ENCODE assay signal across 27 mouse cellular contexts in the genomic region with DNA sequence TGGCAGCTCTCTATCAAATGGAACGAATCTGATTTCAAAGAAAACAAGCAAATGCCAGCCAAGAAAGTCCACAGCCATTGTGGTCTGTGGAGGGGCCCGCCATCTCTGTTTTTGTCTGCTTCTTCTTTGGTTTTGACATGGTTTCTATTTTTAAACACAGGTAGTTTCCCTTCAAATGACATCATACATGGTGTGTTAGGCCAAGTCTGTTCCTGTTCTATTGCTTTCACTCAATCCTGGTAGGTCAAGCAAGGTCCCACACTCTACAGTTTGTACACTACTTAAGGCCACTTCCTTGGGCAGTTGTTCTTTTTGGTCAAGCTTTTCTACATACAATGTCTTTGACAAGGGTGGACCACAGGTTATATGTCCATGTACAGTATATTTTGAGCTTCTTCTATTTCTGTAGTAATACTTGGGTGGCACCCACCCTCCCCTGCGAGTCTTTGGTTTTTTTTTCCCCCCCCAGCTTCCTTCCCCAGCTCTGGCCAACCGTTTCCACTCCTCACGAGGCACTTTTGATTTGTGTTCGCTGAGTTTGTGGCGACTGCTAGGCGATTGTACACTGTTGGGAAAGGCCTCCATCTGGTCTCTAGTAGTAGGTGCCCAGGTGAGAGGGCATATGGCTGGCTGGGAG.
DNase-seq lines count a peak whose midpoint lies in the region; ATAC-seq and TF ChIP-seq lines count a peak whose summit lies in the region.
"Had no signal": no experiment of that assay in that cellular context is flagged by ENCODE, and none has a peak within 500 bp of the region (broad histone marks: within the 10 kb centered on the region; RNA-seq: fewer than 3 reads in every experiment).

No protein-coding gene starts in this region.

- peak overlapping the region; percentile 83 for H3K4me2 ChIP-seq in CH12.LX (ENCODE audit: insufficient read depth, low read depth, poor library complexity, severe bottlenecking)
- H3K4me2 ChIP-seq: forebrain, embryonic 12.5 days; hindbrain, embryonic 12.5 days; midbrain, embryonic 11.5 days; neural tube, embryonic 12.5 days; stomach, embryonic 15.5 days had no signal

- peak overlapping the region; percentile 50 for H3K9ac ChIP-seq in CH12.LX (ENCODE audit: insufficient read depth, low read depth)
- H3K9ac ChIP-seq: forebrain, embryonic 12.5 days; forebrain, postnatal 0 days; hindbrain, embryonic 12.5 days; liver, embryonic 14.5 days; neural tube, embryonic 12.5 days; stomach, embryonic 15.5 days had no signal

- H3K4me3 ChIP-seq in CH12.LX (replicated peaks in 1 of 3; ENCODE audit: low read depth in 2 of 3, low read length in 2 of 3, poor library complexity in 1 of 3): peak overlapping the region; percentile 43 to 55 (median 49)
- H3K4me3 ChIP-seq: erythroblast, embryonic 14.5 days; forebrain, embryonic 12.5 days; hindbrain, embryonic 12.5 days; neural tube, embryonic 12.5 days; stomach, embryonic 15.5 days had no signal

- in situ Hi-C loops in CH12.LX (cut with MboI; ENCODE audit: low pct_ligation_motif_present, low pct_unique_long_range_greater_than_20kb, low sequenced_read_pairs): loop anchor here (5.0 kb wide), 1 partner anchor 72 kb away; no protein-coding TSS in a partner anchor

- peak overlapping the region; percentile 93 for H3K27ac ChIP-seq in CH12.LX (ENCODE audit: insufficient read depth, low read depth)
- H3K27ac ChIP-seq: forebrain, embryonic 12.5 days; hindbrain, embryonic 12.5 days; hindbrain, postnatal 0 days; liver, embryonic 14.5 days; neural tube, embryonic 12.5 days; stomach, embryonic 15.5 days had no signal

- peaks cover 29 to 64% of the 10 kb centered on the region in 2 experiments for H3K4me1 ChIP-seq in CH12.LX (ENCODE audit: control insufficient read depth in 1 of 2, insufficient read depth in 2 of 2)
- H3K4me1 ChIP-seq: forebrain, embryonic 12.5 days; hindbrain, embryonic 12.5 days; neural tube, embryonic 12.5 days; stomach, embryonic 15.5 days had no signal

- peak; percentile 58 for ATAC-seq in neutrophil, adult 5-6 weeks (ENCODE audit: extremely low read depth, insufficient number of reproducible peaks, low FRiP score, poor library complexity, severe bottlenecking)
- ATAC-seq: forebrain, postnatal 0 days; hindbrain, postnatal 0 days; intestine, postnatal 0 days; midbrain, embryonic 16.5 days had no signal

- peak; percentile 94 for TF ChIP-seq EP300 in CH12.LX (IDR thresholded peaks at IDR 0.05; ENCODE audit: low read length)

- no peaks in the 10 kb centered on the region for H3K27me3 ChIP-seq in CH12.LX (replicated peaks)
- H3K27me3 ChIP-seq: hindbrain, embryonic 12.5 days; neural tube, embryonic 12.5 days; stomach, embryonic 15.5 days had no signal

- peaks cover 0 to 17% of the 10 kb centered on the region in 2 experiments for H3K36me3 ChIP-seq in CH12.LX (replicated peaks in 1 of 2; ENCODE audit: control insufficient read depth in 1 of 2, insufficient read depth in 1 of 2, low read length in 1 of 2)
- H3K36me3 ChIP-seq: forebrain, embryonic 12.5 days; hindbrain, embryonic 12.5 days; neural tube, embryonic 12.5 days; stomach, embryonic 15.5 days had no signal

- TF ChIP-seq CTCF in CH12.LX (conservative IDR thresholded peaks at IDR 0.05 in 1 of 2, IDR thresholded peaks at IDR 0.05 in 1 of 2; ENCODE audit: low read depth in 2 of 2, low read length in 2 of 2): no peak

- peak; percentile 34; the same call in 1 of the 2 replicates for TF ChIP-seq POLR2A in CH12.LX (IDR thresholded peaks at IDR 0.05; ENCODE audit: low read depth, low read length)

- peak; percentile 44 for DNase-seq in CD4-positive helper T cell, adult 2 months (ENCODE audit: low read depth, low spot score)
- peak; percentile 95 for DNase-seq in CH12.LX (ENCODE audit: extremely low read depth)
- DNase-seq in induced T-regulatory cell, adult 2 months (ENCODE audit: low read depth): peak; percentile 80
- DNase-seq in heart, postnatal 14 days: no peak
- no peak for DNase-seq in cerebellum, postnatal 25 days
- DNase-seq in embryo, embryonic 10 days (ENCODE audit: low spot score): no peak
- DNase-seq: adrenal gland, postnatal 10 days; cerebellum, adult 8-10 months; forebrain, postnatal 0 days; kidney, postnatal 14 days; layer of hippocampus, adult 9-11 months; liver; lung, adult 2 months; lung, postnatal 10 days; right cerebral cortex, postnatal 25 days; thymus, postnatal 14 days had no signal

- H3K79me2 ChIP-seq in CH12.LX (replicated peaks; ENCODE audit: control insufficient read depth, extremely low read depth, insufficient read depth, poor library complexity, severe bottlenecking): 0 out of 2 replicates have a peak, but pooled peaks cover 4% of the 10 kb centered on the region

- dilution Hi-C loops in CH12.LX (cut with MboI; ENCODE audit: extremely low pct_ligation_motif_present, extremely low pct_unique_long_range_greater_than_20kb, low sequenced_read_pairs): no loop called here

- no peaks in the 10 kb centered on the region for H3K9me3 ChIP-seq in CH12.LX (replicated peaks; ENCODE audit: low read length)
- H3K9me3 ChIP-seq: forebrain, embryonic 12.5 days; hindbrain, embryonic 12.5 days; neural tube, embryonic 12.5 days; stomach, embryonic 15.5 days had no signal

- intact Hi-C loops in heart, postnatal 14 days (cut with DNase I): no loop called here

- TF ChIP-seq RAD21 in CH12.LX (IDR thresholded peaks at IDR 0.05; ENCODE audit: low read depth, low read length): no peak; the same call in none of the 2 replicates

TF ChIP-seq in CH12.LX, 34 proteins besides CTCF, POLR2A, EP300 and RAD21:
- TF ChIP-seq JUND (conservative IDR thresholded peaks at IDR 0.05; ENCODE audit: low read depth, low read length): peak; percentile 98
- TF ChIP-seq ETS1 (conservative IDR thresholded peaks at IDR 0.05; ENCODE audit: low read depth, low read length): peak; percentile 97
- TF ChIP-seq MAZ (IDR thresholded peaks at IDR 0.05; ENCODE audit: low read depth, low read length): no peak; the same call in 1 of the 2 replicates
- TF ChIP-seq E2F4 (IDR thresholded peaks at IDR 0.05; ENCODE audit: insufficient replicate concordance, low read depth, low read length): 0 out of 2 replicates have a peak, but pooled peaks have one; percentile 54
- no peak for TF ChIP-seq USF2 (conservative IDR thresholded peaks at IDR 0.05; ENCODE audit: low read depth, low read length)
- TF ChIP-seq BHLHE40 (IDR thresholded peaks at IDR 0.05; ENCODE audit: low read depth, low read length): peak; percentile 81
- TF ChIP-seq GABPA (IDR thresholded peaks at IDR 0.05; ENCODE audit: insufficient replicate concordance, low read depth, low read length): no peak
- peak; percentile 71 for TF ChIP-seq NELFE (IDR thresholded peaks at IDR 0.05; ENCODE audit: low read depth, low read length)
- TF ChIP-seq KAT2A (IDR thresholded peaks at IDR 0.05; ENCODE audit: insufficient replicate concordance, low read length): no peak
- TF ChIP-seq TCF12 (IDR thresholded peaks at IDR 0.05; ENCODE audit: low read depth, low read length): peak; percentile 97
- 0 out of 2 replicates have a peak, but pooled peaks have one; percentile 17 for TF ChIP-seq NRF1 (IDR thresholded peaks at IDR 0.05; ENCODE audit: low read depth, low read length)
- peak; percentile 17 for TF ChIP-seq SIN3A (IDR thresholded peaks at IDR 0.05; ENCODE audit: low read length)
- peak; percentile 82 for TF ChIP-seq ZNF384 (IDR thresholded peaks at IDR 0.05; ENCODE audit: low read depth, low read length)
- no peak for TF ChIP-seq USF1 (IDR thresholded peaks at IDR 0.05; ENCODE audit: low read depth, low read length)
- peak; percentile 99 for TF ChIP-seq IRF4 (IDR thresholded peaks at IDR 0.05; ENCODE audit: low read depth, low read length)
- TF ChIP-seq HCFC1 (IDR thresholded peaks at IDR 0.05; ENCODE audit: low read depth, low read length): no peak; the same call in 1 of the 2 replicates
- no peak; the same call in 1 of the 2 replicates for TF ChIP-seq MYC (IDR thresholded peaks at IDR 0.05; ENCODE audit: low read depth, low read length)
- TF ChIP-seq ZMIZ1 (IDR thresholded peaks at IDR 0.05; ENCODE audit: low read depth, low read length): peak; percentile 67
- TF ChIP-seq MAFK (IDR thresholded peaks at IDR 0.05; ENCODE audit: insufficient replicate concordance, low read length): peak; percentile 63
- TF ChIP-seq UBTF (IDR thresholded peaks at IDR 0.05; ENCODE audit: low read depth, low read length): no peak; the same call in 1 of the 2 replicates
- no peak; the same call in 1 of the 2 replicates for TF ChIP-seq MAX (IDR thresholded peaks at IDR 0.05; ENCODE audit: low read length)
- no peak; the same call in 1 of the 2 replicates for TF ChIP-seq POLR2AphosphoS2 (IDR thresholded peaks at IDR 0.05; ENCODE audit: low read depth, low read length)
- TF ChIP-seq TBP (conservative IDR thresholded peaks at IDR 0.05; ENCODE audit: low read depth, low read length): peak; percentile 93
- TF ChIP-seq CHD2 (IDR thresholded peaks at IDR 0.05; ENCODE audit: low read length): peak; percentile 87; the same call in 1 of the 2 replicates
- TF ChIP-seq ELF1 (IDR thresholded peaks at IDR 0.05; ENCODE audit: low read depth, low read length): peak; percentile 55
- no peak for TF ChIP-seq ZKSCAN1 (IDR thresholded peaks at IDR 0.05; ENCODE audit: borderline replicate concordance, low read depth, low read length)
- peak; percentile 99 for TF ChIP-seq JUN (IDR thresholded peaks at IDR 0.05; ENCODE audit: insufficient read depth, low read depth, low read length)
- peak; percentile 100 for TF ChIP-seq MEF2A (IDR thresholded peaks at IDR 0.05; ENCODE audit: borderline replicate concordance, low read depth, low read length)
- peak; percentile 59; the same call in 1 of the 2 replicates for TF ChIP-seq RCOR1 (conservative IDR thresholded peaks at IDR 0.05; ENCODE audit: low read depth, low read length)
- TF ChIP-seq PAX5 (IDR thresholded peaks at IDR 0.05; ENCODE audit: low read length): no peak
- no peak for TF ChIP-seq MXI1 (IDR thresholded peaks at IDR 0.05; ENCODE audit: low read depth, low read length)
- TF ChIP-seq SMC3 (IDR thresholded peaks at IDR 0.05; ENCODE audit: low read depth, low read length): no peak; the same call in 1 of the 2 replicates
- no peak; the same call in 1 of the 2 replicates for TF ChIP-seq ZC3H11A (IDR thresholded peaks at IDR 0.05; ENCODE audit: low read depth, low read length)
- peak; percentile 77 for TF ChIP-seq CHD1 (IDR thresholded peaks at IDR 0.05; ENCODE audit: low read depth, low read length)

Comparison
In these comparisons a context has a peak if more than half of its experiments do, and no peak if none do; other contexts are left out.
1. DNase-seq: peak in CD4-positive helper T cell, adult 2 months (single experiment), CH12.LX (single experiment) and induced T-regulatory cell, adult 2 months (single experiment); none in heart, postnatal 14 days (0 of 2), cerebellum, postnatal 25 days (0 of 2) and embryo, embryonic 10 days (single experiment).